Mouse (Mus musculus): ENCODE results near the gene Hoxb2. TPM values are rescaled to one million over a fixed set of nuclear protein-coding genes. Genes with fewer than 3 reads are reported as not detected.

Gene Hoxb2
- total RNA-seq, 2 experiments from 2014 or later = not detected

DNA sequence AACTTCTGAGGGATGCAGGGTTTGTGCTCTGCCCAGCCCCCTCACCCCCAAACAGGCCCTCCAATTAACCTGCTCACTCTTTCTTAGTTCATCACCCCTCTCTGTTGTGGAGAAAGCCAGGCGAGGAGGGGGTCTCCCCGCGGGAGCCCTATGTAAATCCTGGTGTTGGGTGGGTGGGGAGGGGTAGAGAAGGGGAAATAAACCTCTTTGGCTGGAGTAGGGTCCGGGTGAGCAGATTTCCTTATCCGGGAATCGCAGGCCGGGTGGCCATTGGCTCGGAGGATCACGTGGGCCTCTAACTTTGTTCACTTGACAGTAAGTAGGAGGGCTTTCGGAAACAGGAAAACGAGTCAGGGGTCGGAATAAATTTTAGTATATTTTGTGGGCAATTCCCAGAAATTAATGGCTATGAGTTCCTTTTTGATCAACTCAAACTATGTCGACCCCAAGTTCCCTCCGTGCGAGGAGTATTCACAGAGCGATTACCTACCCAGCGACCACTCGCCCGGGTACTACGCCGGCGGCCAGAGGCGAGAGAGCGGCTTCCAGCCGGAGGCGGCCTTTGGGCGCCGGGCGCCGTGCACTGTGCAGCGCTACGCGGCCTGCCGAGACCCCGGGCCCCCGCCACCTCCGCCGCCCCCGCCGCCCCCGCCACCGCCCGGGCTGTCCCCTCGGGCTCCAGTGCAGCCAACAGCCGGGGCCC is 31.8 kb upstream of the Hoxb2 start:
- Histone ChIP-seq H3K4me3 (no peak overlapping the region), H3K27ac (no peak overlapping the region)
- no peak for DNase-seq (ENCODE audit: extremely low spot score in 1 of 2, low spot score in 2 of 2)
- intact Hi-C loops (cut with DNase I) = loop anchor here (5.0 to 10.0 kb wide), 2 partner anchors 34 to 314 kb away; partner anchors contain the start of genes Hoxb2 and Igf2bp1
- no peak for TF ChIP-seq CTCF (IDR thresholded peaks at IDR 0.05)

DNA sequence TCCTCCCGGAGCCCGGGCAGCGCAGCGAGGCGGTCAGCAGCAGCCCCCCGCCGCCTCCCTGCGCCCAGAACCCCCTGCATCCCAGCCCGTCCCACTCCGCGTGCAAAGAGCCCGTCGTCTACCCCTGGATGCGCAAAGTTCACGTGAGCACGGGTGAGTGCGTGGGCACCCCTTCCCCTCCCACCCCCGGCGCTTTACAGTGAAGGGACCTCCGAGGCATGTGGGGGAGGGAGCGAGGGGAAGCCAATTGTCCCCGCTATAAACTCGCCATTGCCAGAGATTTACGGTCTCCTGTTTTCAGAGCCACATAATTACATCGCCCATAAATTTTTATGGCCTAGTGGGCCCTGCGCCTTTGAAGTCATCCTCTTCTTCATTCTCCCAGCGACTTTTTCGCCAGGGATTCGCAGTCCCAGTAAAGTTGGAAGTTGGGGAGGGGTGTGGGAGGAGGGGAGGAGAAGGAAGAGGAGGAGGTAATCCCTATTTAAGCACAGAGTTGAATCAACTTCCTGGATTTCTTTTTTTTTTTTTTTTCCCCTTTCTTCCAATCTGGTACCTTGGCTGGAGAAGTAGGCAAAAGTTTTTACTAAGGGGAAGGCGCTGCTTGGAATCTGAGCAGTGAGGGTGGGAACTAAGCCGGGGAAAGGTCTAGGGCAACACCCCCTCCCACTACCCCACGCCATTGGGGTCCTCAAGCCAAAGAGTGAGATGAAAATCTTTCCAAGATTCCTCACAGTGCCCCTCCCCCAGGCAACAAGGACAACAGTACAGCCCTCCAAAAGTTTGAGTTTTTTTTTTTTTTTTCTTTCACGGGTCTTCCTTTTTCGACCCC is 31.0 kb upstream of the Hoxb2 start:
- DNase-seq (ENCODE audit: extremely low spot score in 1 of 2, low spot score in 2 of 2) = no peak
- intact Hi-C loops (cut with DNase I) = loop anchor here (5.0 to 10.0 kb wide), 2 partner anchors 33 to 314 kb away; partner anchors contain the start of genes Hoxb2 and Igf2bp1
- no peak for TF ChIP-seq CTCF (IDR thresholded peaks at IDR 0.05)
- Histone ChIP-seq H3K4me3 (no peak overlapping the region), H3K27ac (no peak overlapping the region)

DNA sequence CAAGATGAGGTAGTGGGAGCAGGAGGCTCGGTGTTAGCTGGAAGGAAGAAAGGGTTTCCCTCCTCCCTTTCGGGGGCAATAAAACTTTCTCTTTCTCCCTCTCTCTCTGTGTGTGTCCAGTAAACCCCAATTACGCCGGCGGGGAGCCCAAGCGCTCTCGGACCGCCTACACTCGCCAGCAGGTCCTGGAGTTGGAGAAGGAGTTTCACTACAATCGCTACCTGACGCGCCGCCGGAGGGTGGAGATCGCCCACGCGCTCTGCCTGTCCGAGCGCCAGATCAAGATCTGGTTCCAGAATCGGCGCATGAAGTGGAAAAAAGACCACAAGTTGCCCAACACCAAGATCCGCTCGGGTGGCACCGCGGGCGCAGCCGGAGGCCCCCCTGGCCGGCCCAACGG is 30.4 kb upstream of the Hoxb2 start:
- Histone ChIP-seq H3K27ac (no peak overlapping the region), H3K4me3 (no peak overlapping the region)
- no peak for DNase-seq (ENCODE audit: extremely low spot score in 1 of 2, low spot score in 2 of 2)
- no peak for TF ChIP-seq CTCF (IDR thresholded peaks at IDR 0.05)
- intact Hi-C loops (cut with DNase I) = loop anchor here (5.0 to 10.0 kb wide), 3 partner anchors 32 to 315 kb away; partner anchors contain the start of genes Hoxb2 and Igf2bp1

DNA sequence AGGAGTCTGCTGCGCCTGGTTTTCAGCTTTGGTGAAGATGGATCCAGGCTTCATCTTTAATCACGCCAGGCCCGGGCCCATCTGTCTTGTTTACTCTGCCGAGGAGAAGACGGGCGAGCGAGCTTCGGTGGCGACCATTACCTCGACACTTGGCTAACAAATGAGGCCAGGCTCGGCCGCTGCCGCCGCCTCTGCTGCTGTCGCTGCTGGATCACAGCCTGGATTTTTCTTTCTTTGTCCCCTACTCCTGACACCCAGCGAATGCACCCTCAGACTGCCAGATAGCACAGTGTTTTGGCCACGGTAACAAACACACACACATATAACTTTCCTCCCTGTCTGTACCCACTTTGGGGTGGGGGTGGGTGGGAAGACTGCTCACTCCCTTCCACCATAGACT is 29.6 kb upstream of the Hoxb2 start:
- H3K4me3 ChIP-seq = no peak overlapping the region
- intact Hi-C loops (cut with DNase I) = loop anchor here (5.0 kb wide), 1 partner anchor 118 kb away; no protein-coding TSS in a partner anchor

DNA sequence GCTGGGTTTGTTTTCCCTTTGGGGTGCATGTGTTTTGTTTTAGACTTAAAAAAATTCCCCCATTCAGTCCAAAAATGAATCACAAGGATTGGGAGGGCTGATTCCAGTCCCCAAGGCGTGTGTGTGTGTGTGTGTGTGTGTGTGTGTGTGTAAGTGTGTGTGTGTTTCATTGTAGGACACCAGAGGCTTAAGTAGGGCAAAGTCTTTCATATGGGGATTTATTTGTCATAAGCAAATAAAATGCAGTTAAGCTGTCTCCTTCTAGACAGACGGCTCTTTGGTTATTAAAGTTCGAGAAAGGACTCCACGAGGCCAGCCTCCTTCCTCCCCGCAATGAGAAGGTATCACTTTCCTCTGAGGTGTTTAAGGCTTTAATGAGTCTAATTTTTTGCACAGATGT is 28.5 kb upstream of the Hoxb2 start:
- TF ChIP-seq CTCF (IDR thresholded peaks at IDR 0.05) = no peak
- intact Hi-C loops (cut with DNase I) = loop anchor here (5.0 kb wide), 1 partner anchor 120 kb away; no protein-coding TSS in a partner anchor
- H3K27ac ChIP-seq = no peak overlapping the region
- DNase-seq (ENCODE audit: extremely low spot score in 1 of 2, low spot score in 2 of 2) = no peak
- no peak overlapping the region for H3K4me3 ChIP-seq

More for the DNA sequence above, 29.6 kb upstream of the Hoxb2 start:
- TF ChIP-seq CTCF (IDR thresholded peaks at IDR 0.05) = no peak
- DNase-seq (ENCODE audit: extremely low spot score in 1 of 2, low spot score in 2 of 2) = no peak
- H3K27ac ChIP-seq = no peak overlapping the region

DNA sequence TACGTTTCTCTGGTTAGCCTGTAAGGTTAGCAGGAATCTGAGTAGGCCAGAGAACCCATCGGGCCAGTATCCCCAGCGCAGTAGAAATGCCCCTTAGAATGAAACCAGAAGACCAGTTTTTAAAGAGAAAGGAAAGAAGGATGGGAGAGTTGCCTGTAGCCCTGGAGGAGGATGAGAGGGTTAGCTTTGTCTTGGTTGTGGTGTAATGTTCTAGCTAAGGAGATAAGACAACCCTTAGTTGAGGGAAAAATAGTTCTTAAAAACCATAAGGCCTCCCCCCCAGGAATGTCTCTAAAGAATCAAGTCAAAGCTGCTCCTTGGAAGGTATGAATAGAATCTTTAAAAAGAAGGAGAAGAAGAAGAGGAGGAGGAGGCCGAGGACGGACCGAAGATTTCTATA is 27.6 kb upstream of the Hoxb2 start:
- H3K27ac ChIP-seq = no peak overlapping the region
- intact Hi-C loops (cut with DNase I) = loop anchor here (5.0 kb wide), 1 partner anchor 120 kb away; no protein-coding TSS in a partner anchor
- no peak overlapping the region for H3K4me3 ChIP-seq
- no peak for DNase-seq (ENCODE audit: extremely low spot score in 1 of 2, low spot score in 2 of 2)
- no peak for TF ChIP-seq CTCF (IDR thresholded peaks at IDR 0.05)

DNA sequence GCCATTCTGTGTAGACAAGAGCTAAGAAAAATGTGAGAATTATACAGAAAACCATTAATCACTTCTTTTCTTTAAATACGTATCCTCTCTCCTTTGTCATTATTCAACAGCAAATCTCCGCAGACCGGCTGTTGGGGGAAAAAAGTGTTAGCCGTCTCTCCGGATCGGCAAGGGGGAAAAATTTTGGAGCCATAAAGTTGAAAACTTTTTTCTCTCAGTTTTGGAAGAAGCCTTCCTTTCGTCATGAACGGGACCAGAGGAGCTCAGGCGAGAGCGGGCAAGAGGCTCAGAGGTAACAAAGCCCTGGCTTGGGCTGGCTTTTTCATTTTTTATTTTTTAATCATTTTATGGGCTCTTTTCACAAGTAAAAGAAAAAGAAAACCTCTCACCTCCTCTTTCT is 27.2 kb upstream of the Hoxb2 start, which contains the start of gene Hoxb3:
Gene Hoxb3 (plus strand): TSS at position 173 of the 400 bp plus-strand sequence.
- Histone ChIP-seq H3K4me3 (no peak within 1 kb of the TSS), H3K27ac (no peak within 1 kb of the TSS)
- no peak for TF ChIP-seq CTCF (IDR thresholded peaks at IDR 0.05)
- intact Hi-C loops (cut with DNase I) = loop anchor here (5.0 kb wide), 1 partner anchor 121 kb away; no protein-coding TSS in a partner anchor
- DNase-seq (ENCODE audit: extremely low spot score in 1 of 2, low spot score in 2 of 2) = no peak

DNA sequence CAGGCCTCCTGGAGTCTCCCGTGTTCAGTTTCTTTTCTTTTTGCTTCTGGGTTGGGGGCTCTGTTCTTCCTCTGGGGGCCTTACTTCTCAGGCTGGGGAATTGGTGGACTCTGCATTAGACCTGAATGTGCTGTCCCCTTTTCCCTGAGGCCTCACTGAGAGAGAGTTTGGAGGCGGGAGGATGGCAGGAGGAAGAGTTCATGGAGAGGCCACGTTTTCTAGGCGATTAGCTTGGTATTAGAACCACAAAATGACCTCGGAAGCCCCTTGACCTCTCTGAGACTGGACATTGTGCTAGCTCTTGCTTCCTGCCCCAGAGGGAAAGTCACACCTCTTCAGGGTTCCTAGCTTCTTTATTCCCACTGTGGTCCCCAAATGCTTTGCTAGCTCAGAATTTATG is 26.2 kb upstream of the Hoxb2 start:
- no peak for TF ChIP-seq CTCF (IDR thresholded peaks at IDR 0.05)
- DNase-seq (ENCODE audit: extremely low spot score in 1 of 2, low spot score in 2 of 2) = no peak
- no peak overlapping the region for H3K27ac ChIP-seq
- no peak overlapping the region for H3K4me3 ChIP-seq
- intact Hi-C loops (cut with DNase I) = loop anchor here (5.0 kb wide), 1 partner anchor 122 kb away; no protein-coding TSS in a partner anchor

DNA sequence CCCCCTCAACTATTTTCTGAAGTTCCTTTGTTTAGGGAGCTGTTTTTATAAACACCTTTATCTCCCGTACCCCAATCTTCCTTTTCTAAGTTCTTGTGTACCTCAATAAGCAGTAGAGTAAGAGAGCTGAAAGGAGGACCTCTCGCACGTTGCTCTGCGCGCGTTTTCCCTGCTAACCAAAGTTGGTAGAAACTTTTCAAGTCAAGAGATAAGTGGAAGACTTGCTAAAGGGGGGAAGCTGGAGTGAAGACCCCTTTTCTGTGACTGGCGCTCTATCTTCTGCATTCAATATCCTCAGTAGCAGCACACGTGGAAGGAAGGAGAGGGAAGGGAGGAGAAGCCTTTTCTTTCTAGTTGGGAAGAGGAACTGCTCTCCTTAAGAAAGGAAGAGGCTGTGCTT is 25.4 kb upstream of the Hoxb2 start:
- intact Hi-C loops (cut with DNase I) = loop anchor here (5.0 kb wide), 2 partner anchors 63 to 123 kb away; no protein-coding TSS in a partner anchor
- H3K27ac ChIP-seq = no peak overlapping the region
- no peak for TF ChIP-seq CTCF (IDR thresholded peaks at IDR 0.05)
- no peak overlapping the region for H3K4me3 ChIP-seq
- no peak for DNase-seq (ENCODE audit: extremely low spot score in 1 of 2, low spot score in 2 of 2)

DNA sequence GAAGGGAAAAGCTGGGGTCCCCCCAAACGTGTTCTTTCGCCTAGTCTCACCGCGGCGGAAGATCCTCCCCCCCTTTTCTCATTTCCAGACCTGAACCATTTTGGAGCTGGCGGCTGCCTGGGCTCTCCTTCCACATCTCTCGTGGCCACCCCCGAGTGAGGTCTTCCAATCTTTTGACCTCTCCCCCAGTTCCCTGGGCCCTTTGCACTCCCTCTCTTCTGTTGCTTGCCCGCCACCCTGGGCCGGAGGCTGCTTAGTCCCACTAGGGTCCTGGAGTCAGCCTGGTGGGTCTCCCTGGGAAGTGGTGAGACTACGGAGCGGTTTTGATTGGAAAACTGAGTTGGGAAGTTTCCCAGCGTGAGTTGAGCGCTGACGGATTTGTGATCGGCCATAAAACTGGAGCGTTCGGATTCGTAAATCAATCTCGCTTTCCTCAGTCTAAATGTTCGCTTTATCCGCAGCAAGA is 24.5 kb upstream of the Hoxb2 start:
- Histone ChIP-seq H3K27ac (no peak overlapping the region), H3K4me3 (no peak overlapping the region)
- intact Hi-C loops (cut with DNase I) = loop anchor here (5.0 kb wide), 1 partner anchor 63 kb away; no protein-coding TSS in a partner anchor
- no peak for TF ChIP-seq CTCF (IDR thresholded peaks at IDR 0.05)
- no peak for DNase-seq (ENCODE audit: extremely low spot score in 1 of 2, low spot score in 2 of 2)

DNA sequence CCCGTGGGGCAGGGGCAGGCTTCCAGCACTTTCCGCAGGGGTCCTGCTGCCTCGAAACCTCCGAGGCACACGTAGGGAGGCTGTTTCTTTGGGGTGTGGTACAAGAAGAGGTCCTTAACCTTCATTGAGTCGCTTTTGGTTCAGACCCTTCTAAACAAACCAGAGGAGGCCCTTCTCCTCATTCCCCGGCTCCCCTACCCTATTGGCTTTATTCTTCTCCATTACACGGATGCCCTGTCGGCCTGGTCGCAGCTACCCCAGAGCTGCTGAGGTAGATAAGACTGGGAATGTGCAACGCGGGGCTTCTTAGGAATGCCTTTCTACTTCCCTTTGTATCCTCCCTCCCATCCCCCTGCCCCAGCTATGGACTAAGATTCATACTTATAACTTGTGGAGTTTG is 23.6 kb upstream of the Hoxb2 start:
- H3K4me3 ChIP-seq = no peak overlapping the region
- intact Hi-C loops (cut with DNase I) = loop anchor here (5.0 kb wide), 1 partner anchor 64 kb away; no protein-coding TSS in a partner anchor
- no peak overlapping the region for H3K27ac ChIP-seq

More for the DNA sequence above, 23.6 kb upstream of the Hoxb2 start:
- no peak for TF ChIP-seq CTCF (IDR thresholded peaks at IDR 0.05)
- DNase-seq (ENCODE audit: extremely low spot score in 1 of 2, low spot score in 2 of 2) = no peak
